Mouse (Mus musculus): ENCODE results near the gene Zfp758.

DNA sequence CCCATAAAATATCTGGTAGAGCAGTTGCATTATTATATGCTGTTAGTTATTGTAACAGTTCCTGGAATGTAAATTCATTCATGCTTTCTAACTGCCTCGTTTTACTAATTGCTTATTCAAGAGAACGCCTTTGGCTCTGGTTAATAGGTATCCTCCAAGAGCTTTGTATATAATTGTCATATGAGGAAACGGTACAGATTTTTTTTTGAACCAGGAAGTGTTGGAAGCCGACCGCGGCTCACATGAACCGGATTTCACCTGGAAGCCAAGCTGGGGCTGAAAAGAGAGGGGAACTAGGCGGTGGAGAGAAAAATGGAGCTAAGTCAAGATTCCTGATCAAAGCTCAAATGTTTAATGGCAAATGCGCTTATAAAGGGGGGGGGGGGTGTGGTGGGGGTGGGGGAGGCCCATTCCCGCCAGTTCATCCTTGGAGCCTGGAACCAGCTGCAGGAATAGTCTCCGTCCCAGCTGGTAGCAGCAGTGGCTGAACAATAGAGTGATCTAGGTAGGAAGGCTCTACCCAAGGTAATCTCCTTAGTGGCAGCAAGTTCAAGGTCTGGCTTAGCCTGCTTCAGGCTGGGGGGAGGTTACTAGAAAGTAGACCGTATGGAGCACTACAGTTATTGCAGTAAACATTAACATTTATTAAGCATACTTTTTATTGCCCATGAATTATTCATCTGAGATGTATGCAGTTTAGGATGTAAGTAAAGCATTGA is 63.5 kb downstream of the Zfp758 start:
- no peak for TF ChIP-seq GATA1 (IDR thresholded peaks at IDR 0.05; ENCODE audit: borderline replicate concordance, low read length)
- no peak for TF ChIP-seq FLI1 (IDR thresholded peaks at IDR 0.05; ENCODE audit: low read length)

Measured in megakaryocyte, embryonic 14.5 days (primary cell).